Mouse (Mus musculus): ENCODE data around the gene Gm42791. TPM values are rescaled to one million over a fixed set of nuclear protein-coding genes. Genes with fewer than 3 reads are reported as not detected.

Gm42791 gene
- polyA plus RNA-seq, 2 experiments from 2014 or later = 1.3 to 1.4 TPM

DNA sequence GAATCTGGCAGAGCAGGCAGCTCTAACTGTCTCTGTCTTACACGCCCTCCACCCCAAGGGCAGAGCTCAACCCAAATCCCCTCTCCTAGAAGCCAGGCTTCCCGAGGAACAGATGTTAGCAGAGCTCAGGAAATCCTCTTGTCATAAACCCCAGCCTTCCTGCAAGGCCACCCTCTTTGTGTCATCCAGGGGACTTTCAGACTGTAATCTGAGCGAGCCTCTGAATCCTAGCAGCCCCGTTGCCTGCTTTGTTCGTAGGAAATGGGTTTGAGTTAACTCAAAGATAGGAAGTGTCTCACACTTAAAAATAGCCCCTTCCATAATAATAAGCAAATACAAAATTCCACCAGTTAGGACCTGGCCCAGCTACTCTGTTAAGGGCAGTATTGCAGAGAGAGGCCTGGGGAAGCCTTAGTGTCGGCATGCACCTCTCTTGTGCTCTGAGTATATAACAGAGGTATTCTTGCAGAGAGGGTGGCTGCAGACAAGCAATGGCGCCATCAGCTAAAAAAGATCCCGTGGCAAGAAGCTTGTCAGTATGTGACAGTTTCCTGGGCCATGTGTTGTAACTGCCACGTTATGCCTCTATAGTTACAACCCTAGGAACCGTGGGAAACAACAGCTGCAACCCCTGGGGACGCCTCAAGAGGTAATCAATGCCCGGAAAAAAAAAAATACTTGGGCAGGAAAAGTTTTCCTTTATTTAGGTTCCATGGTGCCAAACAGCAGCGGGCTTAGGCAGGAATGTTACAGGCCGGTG lies 17.1 kb downstream of the Gm42791 start:
- peak; percentile 13 for ATAC-seq

DNA sequence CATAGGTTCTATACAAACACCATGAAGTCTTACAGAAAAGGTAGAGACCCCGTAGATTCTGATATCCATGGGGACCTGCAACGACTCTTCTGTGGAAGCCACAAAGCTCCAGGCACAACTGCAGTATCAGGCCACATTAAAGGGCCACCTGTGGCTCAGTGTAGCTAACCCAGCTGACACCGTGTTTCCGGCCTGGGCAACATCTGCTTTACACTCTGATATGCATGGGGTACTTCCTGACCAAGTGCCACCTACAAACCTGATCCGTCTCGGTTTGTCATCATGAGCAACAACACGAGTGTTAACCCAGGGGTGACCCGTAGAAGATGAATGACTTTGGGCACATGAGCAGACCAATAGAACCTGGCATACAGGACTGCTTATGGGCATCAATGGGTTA lies 18.1 kb downstream of the Gm42791 start:
- ATAC-seq = peak; percentile 91

DNA sequence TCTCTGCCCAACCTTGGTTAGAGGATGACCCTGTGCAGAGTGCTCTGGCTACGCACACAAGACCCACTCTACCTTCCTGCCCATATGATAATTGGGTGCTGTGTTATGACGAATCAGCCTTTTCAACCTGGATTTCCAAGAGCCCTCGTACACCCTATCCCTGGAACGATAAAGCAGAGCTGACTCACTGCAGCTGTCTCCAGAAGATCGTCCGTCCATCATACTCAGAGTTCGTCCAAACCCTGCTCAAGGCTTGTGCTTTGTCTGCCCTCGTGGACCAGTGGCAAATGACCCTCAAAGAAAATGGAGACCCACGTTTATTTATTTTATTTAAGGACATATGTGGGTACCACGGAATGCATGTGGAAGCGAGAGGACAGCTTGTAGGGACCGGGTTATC lies 19.9 kb downstream of the Gm42791 start:
- no peak for ATAC-seq

DNA sequence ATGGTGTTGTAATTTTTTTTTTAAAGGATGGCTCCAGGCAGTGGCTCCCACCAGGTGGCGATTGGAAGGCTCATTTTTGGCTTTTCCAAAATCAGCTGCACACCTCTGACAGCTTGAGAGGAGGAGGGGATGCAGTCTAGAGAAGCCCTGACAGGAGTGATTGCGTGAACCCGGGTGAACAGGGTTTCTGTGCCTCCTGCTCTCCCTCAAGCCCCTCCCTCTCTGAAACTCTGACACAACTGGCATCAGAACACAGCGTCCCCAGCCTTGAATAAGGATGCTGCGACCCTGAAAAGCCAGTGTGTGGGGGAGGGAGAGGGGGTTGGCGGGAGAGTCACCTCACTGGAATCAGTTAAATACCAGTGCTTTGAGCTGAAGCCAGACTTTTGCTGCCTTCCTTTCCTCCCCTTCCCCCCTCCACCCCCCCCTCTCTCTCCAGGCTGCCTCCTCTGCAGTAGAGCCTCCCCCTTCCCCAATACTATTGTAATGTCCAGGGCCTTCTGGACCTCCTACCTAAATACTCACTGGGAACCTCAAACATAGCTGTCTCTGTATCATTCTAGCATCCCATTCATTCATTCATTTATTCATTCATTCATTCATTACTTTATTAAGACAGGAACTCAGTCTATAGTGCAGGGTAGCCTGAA lies 21.8 kb downstream of the Gm42791 start:
- ATAC-seq = no peak

- ATAC-seq = no peak
Observed at GRCm38 (mm10) chr5:148972167-148972566, 22.8 kb downstream of the Gm42791 start.

- ATAC-seq = peak; percentile 62
Observed at GRCm38 (mm10) chr5:148969648-148970047, 25.3 kb downstream of the Gm42791 start.

DNA sequence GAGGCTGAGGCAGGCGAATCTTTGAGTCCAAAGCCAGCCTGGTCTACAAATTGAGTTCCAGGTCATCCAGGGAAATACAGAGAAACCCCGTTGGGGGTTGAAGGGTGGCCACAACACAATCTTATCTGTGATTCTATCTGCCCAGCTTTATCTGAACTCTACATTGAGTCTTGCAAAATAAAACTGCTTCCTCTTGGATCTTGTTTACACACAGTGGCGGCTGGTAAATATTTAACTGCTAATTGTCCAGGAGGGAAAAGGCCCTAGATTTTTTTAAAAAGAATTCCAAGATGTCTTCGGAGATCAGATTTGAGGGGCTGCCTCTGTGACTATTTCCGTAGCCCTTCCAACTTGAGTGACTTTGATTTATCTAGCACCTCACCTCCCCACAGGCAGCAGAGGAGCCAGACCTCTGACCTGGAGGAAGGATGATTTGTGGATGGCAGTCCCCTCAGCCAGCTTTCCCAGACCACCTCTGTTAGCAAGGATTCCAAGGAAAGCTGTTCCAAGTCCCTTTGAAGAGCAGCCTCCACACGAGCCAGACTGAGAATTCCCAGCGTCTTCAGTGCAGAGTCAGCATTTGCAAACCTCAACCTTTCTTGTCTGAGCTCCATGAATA lies 25.9 kb downstream of the Gm42791 start:
- ATAC-seq = no peak

GRCm38 (mm10) chr5:148968179-148968578 lies 26.8 kb downstream of the Gm42791 start:
- no peak for ATAC-seq

GRCm38 (mm10) chr5:148966395-148966794 lies 28.6 kb downstream of the Gm42791 start:
- no peak for ATAC-seq

- no peak for ATAC-seq
Observed at GRCm38 (mm10) chr5:148965691-148966333, 29.1 kb downstream of the Gm42791 start.

DNA sequence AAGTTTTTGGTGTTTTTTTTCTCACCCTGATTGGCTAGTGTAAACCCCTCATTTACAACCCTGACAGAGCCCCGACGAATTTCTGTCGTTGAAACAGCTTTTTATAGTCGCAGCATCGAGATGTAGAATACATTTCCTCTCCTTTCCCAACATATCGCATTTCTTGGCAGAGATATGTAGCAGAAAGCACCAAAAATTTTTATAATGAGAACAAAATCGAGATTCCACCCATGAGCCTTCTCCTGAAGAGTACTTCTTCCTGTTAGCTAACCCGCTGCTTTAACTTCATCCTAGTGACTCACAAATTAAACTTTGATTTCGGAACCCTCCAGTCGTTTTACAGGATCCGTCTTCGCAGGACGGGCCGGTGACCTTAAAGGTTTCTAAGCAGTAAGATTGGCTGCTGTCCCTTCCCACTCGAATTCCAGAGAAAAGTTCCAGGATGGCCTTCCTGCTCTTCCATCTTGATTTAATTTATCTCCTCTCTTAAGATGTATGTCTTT lies 29.8 kb downstream of the Gm42791 start:
- no peak for ATAC-seq

GRCm38 (mm10) chr5:148964251-148964650 lies 30.7 kb downstream of the Gm42791 start:
- no peak for ATAC-seq

- ATAC-seq = no peak
Observed at GRCm38 (mm10) chr5:148960211-148960610, 34.7 kb downstream of the Gm42791 start.

DNA sequence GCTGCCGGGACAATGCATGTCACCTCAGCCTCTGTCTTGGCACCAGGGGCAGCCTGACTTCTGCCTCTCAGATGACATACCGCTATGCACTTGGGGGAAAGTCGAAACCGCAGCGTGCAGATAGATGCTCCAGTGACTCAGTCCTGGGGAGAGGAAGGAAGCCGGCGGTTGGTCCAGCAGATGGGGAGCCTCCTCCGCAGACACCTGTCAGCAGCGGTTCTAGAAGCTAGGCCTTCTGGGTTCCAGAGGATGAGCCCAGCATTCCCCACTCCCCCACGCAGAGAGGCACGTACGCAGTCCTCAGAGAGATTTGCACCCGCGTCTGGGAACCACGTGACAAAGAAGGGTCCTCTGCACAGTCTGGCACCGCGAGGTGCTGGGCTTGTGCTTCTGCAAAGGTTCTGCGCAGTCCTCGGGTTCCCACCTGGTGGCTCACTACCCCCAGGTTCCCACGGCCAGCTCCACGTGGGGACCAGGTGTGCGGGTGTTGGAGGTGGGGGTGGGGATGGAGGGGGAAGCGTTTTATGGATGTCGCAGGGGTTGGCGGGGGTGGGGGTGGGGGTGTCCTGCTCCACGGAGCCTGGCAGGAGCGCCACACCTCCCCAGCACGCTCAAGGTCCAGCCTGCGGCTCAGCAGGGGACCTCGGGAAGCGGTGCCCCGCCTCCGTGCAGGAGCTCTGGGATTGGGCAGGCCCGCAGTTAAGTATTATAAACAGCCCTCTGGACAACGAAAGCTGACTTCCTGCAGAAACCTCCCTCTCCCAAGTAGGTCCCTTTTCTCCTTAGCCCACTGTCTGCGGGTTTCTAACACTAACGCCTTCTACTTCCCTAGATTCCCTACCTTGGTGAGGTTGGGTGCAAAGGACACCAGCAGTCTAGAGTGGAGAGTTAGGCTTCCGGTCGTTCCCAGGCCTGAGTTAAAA lies 35.6 kb downstream of the Gm42791 start:
- ATAC-seq = peak; percentile 95

GRCm38 (mm10) chr5:148958355-148958754 lies 36.6 kb downstream of the Gm42791 start:
- ATAC-seq = no peak

GRCm38 (mm10) chr5:148956898-148957535 lies 37.9 kb downstream of the Gm42791 start:
- ATAC-seq = no peak

GRCm38 (mm10) chr5:148956091-148956490 lies 38.9 kb downstream of the Gm42791 start:
- ATAC-seq = no peak

DNA sequence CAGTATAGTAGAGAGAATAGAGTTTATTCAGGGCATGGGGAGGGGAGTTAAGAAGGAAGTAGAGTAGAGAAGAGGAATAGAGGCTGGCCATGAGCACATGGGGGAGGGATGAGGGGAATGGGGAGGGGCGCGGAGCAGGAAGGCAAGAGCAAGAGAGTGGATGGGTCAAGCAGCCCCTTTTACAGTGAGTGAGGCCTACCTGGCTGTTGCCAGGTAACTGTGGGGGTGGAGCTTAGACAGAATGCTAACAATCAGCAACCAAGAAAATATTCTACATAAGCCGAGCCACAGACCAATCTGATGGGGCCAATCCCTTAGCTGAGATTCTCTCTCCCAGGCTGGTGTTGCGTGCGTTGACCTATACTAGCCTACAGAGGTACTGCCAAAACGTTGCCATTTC lies 39.4 kb downstream of the Gm42791 start:
- ATAC-seq = no peak

DNA sequence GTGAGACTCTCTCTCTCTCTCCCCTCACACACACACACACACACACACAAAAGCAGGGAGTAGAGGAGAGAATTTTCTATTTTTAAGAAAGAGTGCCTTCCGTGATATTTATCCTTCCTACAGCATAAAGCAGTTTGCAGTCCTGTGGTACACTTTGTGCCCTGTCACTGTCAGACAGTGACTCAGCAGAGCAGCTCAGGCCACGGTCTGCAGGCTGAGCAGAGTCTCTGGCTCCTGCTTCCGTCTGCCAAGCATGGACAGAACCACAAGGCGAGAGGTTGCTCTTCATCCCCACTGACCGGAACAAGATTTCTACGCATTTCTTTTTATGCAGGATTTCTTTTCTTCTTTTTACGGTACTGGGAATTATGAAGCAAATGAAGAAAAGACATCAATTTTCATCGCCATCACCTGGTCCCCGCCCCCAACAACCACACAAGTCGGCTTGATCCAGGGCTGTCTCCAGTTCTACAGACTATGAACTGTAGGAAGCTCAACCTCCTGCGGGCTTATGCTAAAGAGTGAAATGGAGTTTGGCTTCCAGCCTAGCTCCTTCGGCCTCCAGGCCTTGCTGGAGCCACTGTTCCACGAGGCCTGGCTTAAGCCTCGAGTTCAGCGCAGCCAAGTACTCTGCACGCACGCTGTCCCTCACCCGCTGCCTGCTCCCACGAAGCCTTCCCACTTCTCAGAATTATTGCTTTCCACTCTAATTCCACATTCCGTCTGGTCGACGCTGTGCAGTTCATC lies 40.5 kb downstream of the Gm42791 start:
- no peak for ATAC-seq

GRCm38 (mm10) chr5:148953098-148953497 lies 41.8 kb downstream of the Gm42791 start:
- no peak for ATAC-seq

- no peak for ATAC-seq
Observed at GRCm38 (mm10) chr5:148952419-148952818, 42.5 kb downstream of the Gm42791 start.
